Mouse (Mus musculus) small intestine, adult 2 months (tissue): ENCODE results near the gene Rpl15. TPM values are rescaled to one million over a fixed set of nuclear protein-coding genes. Genes with fewer than 3 reads are reported as not detected.
A peak's percentile ranks its signal among the peaks of the same experiment; 100 is the strongest.
"Not testable (repeated sequence)": the region's sequence is repeated elsewhere in the genome, so short reads cannot be mapped to it uniquely, and the experiment has no call there.

Source experiments
- H3K27ac ChIP-seq: fragments of 200-500 bp; 2 replicates; pipeline ENCODE4 v1.5.1; 2012; ENCODE audit warnings: low read depth, low read length, control low read depth, inconsistent platforms; ENCODE audit not compliant: insufficient read depth
- H3K27me3 ChIP-seq: fragments of 200-500 bp; 2 replicates; pipeline ENCODE4 v1.6.1; 2012; ENCODE audit warnings: mild to moderate bottlenecking, moderate library complexity, low read length, inconsistent platforms; ENCODE audit not compliant: control insufficient read depth, insufficient read depth
- H3K36me3 ChIP-seq: fragments of 200-500 bp; 2 replicates; pipeline ENCODE4 v1.6.1; 2012; ENCODE audit warnings: mild to moderate bottlenecking, low read length, control low read depth, inconsistent platforms; ENCODE audit not compliant: control insufficient read depth, insufficient read depth
- H3K4me1 ChIP-seq: fragments of 200-500 bp; 2 replicates; pipeline ENCODE4 v1.6.1; 2012; ENCODE audit warnings: low read length, inconsistent platforms, mixed read lengths; ENCODE audit not compliant: control insufficient read depth, insufficient read depth, insufficient read length
- H3K4me3 ChIP-seq: fragments of 200-500 bp; 2 replicates; pipeline ENCODE4 v1.5.1; 2012; ENCODE audit warnings: low read depth, mild to moderate bottlenecking, control low read depth, inconsistent platforms, low read length, moderate library complexity
- CTCF ChIP-seq: fragments of 200-500 bp; IDR thresholded peaks from 2 replicates; pipeline ENCODE4 v1.5.1; 2012; ENCODE audit warnings: low read depth, mild to moderate bottlenecking, control low read depth, inconsistent platforms, low read length, moderate library complexity, mixed read lengths; ENCODE audit not compliant: insufficient replicate concordance, insufficient read length; ENCODE audit errors: extremely low read depth
- POLR2A ChIP-seq: fragments of 200-500 bp; IDR thresholded peaks from 2 replicates; pipeline ENCODE4 v1.6.1; 2012; ENCODE audit warnings: low read depth, mild to moderate bottlenecking, control low read depth, inconsistent platforms, low read length, moderate library complexity
- WGBS: fragments of 180-500 bp; shearing (Covaris S2); methylation state at CpG from one replicate; pipeline ENCODE4 v1.1.7; 2018; 5-methylcytosine and 5-hydroxymethylcytosine counted together
- polyA plus RNA-seq: library from polyadenylated mRNA; depleted of rRNA; stranded (reverse); fragments of >200 nt; gene quantifications from 2 replicates; pipeline ENCODE4 v1.2.3, GENCODE M21; 2012

Rpl15 gene
- polyA plus RNA-seq, 1 experiment: 139 TPM

DNA sequence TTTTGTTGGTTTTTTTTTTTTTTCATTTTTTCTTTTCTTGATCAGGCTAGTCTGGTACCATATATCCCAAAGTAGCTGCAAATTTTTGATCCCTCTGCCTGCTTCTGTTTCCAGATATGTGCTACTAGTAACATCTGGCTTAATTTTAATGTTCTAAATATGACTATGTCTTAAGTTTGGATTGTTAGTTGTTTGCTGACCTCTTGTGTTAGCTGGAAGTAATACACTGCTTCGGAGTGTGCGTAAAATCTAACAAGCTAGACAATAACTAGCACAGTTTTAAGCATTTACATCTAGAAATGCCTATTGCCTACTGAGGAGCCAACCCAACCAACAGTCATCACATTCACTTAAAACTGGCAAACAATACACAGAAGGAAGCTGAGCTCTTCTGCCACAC, 13.4 kb upstream of the Rpl15 start:
- Histone ChIP-seq H3K4me1 (peaks cover 4% of the 10 kb centered on the region; the same call in 1 of the 2 replicates), H3K36me3 (peaks cover 20% of the 10 kb centered on the region), H3K27me3 (no peaks in the 10 kb centered on the region), H3K4me3 (no peak overlapping the region), H3K27ac (no peak overlapping the region)
- WGBS: 73% methylated on average over 2 of the region's 2 CpGs
- no peak for TF ChIP-seq CTCF
- TF ChIP-seq POLR2A: no peak

DNA sequence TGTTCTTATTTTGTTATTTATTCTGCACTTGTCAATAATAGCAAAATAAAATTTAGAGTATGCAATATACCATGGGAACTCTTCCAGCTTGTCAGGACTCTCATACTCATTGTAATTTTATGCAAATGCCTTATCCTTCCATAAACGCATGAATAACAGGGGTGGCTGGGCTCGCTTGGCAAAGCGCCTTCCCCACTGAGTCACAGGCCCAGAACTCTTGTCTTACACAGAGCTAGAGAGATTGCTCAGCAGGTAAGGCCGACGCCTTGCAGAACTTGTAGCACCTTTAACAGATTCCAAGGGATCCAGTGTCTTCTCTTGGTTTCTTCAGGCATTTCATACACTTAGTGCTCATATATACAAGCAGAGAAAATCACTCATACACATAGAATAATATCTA, 9.2 kb upstream of the Rpl15 start:
- no peak overlapping the region for H3K27ac ChIP-seq
- peaks cover 35% of the 10 kb centered on the region for H3K36me3 ChIP-seq
- WGBS: 69% methylated on average over 5 of the region's 5 CpGs

GRCm38 (mm10) chr14:18274526-18274925, 3.3 kb upstream of the Rpl15 start:
- Histone ChIP-seq H3K27ac (no peak overlapping the region), H3K27me3 (no peaks in the 10 kb centered on the region), H3K4me3 (no peak overlapping the region), H3K36me3 (peaks cover 15% of the 10 kb centered on the region), H3K4me1 (peaks cover 2% of the 10 kb centered on the region; the same call in 1 of the 2 replicates)
- 80% methylated on average over 1 of the region's 1 CpGs for WGBS
- no peak for TF ChIP-seq CTCF
- TF ChIP-seq POLR2A: no peak

More for the DNA sequence above, 9.2 kb upstream of the Rpl15 start:
- H3K4me1 ChIP-seq: no peaks in the 10 kb centered on the region
- TF ChIP-seq POLR2A: no peak
- TF ChIP-seq CTCF: no peak
- no peaks in the 10 kb centered on the region for H3K27me3 ChIP-seq
- H3K4me3 ChIP-seq: no peak overlapping the region

DNA sequence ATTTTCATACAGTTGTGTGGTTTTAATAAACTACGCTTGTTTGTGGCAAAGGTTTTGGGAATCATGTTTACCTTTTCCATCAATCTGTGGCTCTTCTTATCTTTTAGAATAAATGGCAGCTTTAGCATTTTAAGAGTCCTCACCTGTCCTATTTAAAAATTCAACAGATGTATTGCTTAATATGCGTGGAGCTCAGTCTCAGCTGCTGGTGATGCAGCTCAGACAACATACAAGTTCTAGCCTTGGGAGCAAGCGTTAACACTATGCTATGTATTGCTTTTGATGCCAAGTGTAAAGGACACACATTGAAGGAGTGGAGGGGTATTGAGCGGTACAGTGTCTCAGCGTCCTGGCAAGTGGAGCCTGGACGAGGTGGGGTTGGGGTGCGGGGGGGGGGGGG, 475 bp upstream of the Rpl15 start:
- Histone ChIP-seq H3K4me1 (peaks cover 2% of the 10 kb centered on the region; the same call in 1 of the 2 replicates), H3K27me3 (no peaks in the 10 kb centered on the region), H3K36me3 (peaks cover 20% of the 10 kb centered on the region), H3K27ac (no peak overlapping the region), H3K4me3 (no peak overlapping the region)
- TF ChIP-seq POLR2A: no peak
- no peak for TF ChIP-seq CTCF
- WGBS: 2% methylated on average over 7 of the region's 7 CpGs

DNA sequence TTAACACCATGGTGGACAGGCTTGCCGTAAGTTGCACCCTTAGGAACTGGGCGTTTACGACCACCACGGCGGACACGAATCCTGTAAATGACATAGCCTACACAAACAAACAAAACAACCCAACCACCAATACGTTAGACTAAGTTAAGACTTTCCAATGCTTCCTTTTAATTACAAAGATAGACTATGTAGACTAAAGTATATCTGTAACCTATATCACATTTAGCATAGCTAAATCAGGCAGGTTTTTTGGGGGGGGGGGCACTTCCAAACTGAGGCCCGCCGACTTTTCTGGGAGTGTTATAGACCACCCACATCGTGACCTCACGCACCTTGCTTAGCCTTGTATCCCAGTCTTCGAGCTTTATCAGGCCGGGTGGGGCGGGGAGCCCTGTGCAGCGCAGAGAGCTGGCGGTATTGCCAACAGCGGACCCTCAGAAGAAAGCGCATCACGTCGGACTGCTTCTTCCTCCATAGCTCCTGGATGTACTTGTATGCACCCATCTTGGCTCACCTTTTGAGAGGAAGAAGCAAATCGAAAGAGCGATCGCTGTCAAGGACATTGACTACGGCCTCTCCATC, 1.2 kb downstream of the Rpl15 start:
- 1% methylated on average over 24 of the region's 24 CpGs for WGBS
- peak overlapping the region; percentile 40; the same call in 1 of the 2 replicates for H3K27ac ChIP-seq
- not testable (repeated sequence) for H3K4me1 ChIP-seq, H3K27me3 ChIP-seq
- peaks cover 16% of the 10 kb centered on the region for H3K36me3 ChIP-seq
- peak overlapping the region; percentile 74 for H3K4me3 ChIP-seq

DNA sequence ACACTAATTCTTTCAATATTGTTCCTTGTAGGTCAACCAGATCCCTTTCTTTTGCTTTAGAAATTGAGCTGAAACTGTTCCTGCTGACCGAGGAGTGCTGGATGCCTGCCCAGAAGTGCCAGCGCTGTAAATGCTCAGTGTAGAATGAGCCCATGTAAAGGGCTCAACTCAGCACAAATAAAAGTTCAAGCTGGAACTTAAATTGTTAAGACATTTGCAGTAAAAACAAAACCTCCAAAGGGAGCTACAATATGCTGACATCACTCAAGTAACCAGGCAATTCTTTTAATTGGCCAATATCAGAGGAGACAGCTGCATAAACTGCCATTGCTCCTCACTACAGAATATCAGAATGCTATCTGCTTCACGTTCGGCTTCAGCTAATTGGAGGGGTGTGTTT, 7.8 kb downstream of the Rpl15 start:
- no peak overlapping the region for H3K27ac ChIP-seq
- 13% methylated on average over 4 of the region's 4 CpGs for WGBS
- H3K4me3 ChIP-seq: no peak overlapping the region
- H3K27me3 ChIP-seq: no peaks in the 10 kb centered on the region
- no peak for TF ChIP-seq CTCF
- no peak for TF ChIP-seq POLR2A
- no peaks in the 10 kb centered on the region for H3K4me1 ChIP-seq
- peaks cover 8% of the 10 kb centered on the region for H3K36me3 ChIP-seq

DNA sequence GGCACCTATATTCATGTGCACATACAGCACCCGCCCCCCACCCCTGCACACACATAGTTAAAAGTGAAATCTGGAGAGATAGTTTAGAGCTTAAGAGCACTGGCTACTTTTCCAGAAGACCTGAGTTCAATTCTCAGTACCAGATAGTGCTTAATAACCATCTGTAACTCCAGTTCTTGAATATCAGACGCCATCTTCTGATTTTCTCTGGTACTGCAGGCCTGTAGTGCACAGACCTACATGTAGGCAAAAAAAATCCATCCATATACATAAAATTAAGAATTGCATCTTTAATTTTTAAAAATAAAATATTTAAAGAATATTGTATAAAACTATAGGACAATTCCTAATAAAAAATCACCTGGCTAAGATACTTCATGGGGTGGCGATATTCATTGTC, 10.0 kb downstream of the Rpl15 start:
- no peaks in the 10 kb centered on the region for H3K36me3 ChIP-seq
- no peak overlapping the region for H3K4me3 ChIP-seq
- H3K4me1 ChIP-seq: no peaks in the 10 kb centered on the region
- H3K27ac ChIP-seq: no peak overlapping the region
- WGBS: 87% methylated on average over 3 of the region's 3 CpGs
- TF ChIP-seq POLR2A (no peak), CTCF (no peak)
- no peaks in the 10 kb centered on the region for H3K27me3 ChIP-seq

- no peaks in the 10 kb centered on the region for H3K36me3 ChIP-seq
- TF ChIP-seq CTCF: no peak
- no peak for TF ChIP-seq POLR2A
- H3K4me3 ChIP-seq: no peak overlapping the region
- no peaks in the 10 kb centered on the region for H3K27me3 ChIP-seq
- no peaks in the 10 kb centered on the region for H3K4me1 ChIP-seq
- no peak overlapping the region for H3K27ac ChIP-seq
- WGBS: 91% methylated on average over 21 of the region's 21 CpGs
These were observed 28.5 kb downstream of the Rpl15 start for GRCm38 (mm10) chr14:18242638-18243130.
